Mouse (Mus musculus) adrenal gland, postnatal 25 days (tissue): Measurements from ENCODE around the gene Syt5. TPM values are rescaled to one million over a fixed set of nuclear protein-coding genes. Genes with fewer than 3 reads are reported as not detected.
"Not testable (repeated sequence)": the region's sequence is repeated elsewhere in the genome, so short reads cannot be mapped to it uniquely, and the experiment has no call there.

Experiments
- DNase-seq: peaks from one replicate; pipeline ENCODE4 v3.0.0; 2021; ENCODE audit warnings: mixed read lengths
- long read RNA-seq: library from polyadenylated mRNA; stranded (forward); transcript quantifications from one replicate; pipeline ENCODE4 v2.0.0, GENCODE M21; 2021
- total RNA-seq: library from RNA; stranded (reverse); gene quantifications from 2 replicates; pipeline ENCODE4 v1.2.3, GENCODE M21; 2021

Syt5 gene
- total RNA-seq, result 7.0 and 8.9 TPM in 2 replicates
- long read RNA-seq, partial matches to known transcripts, result 0 of 5 reads
- long read RNA-seq, other reads (novel, unspliced or antisense), result 4 of 5 reads

DNA sequence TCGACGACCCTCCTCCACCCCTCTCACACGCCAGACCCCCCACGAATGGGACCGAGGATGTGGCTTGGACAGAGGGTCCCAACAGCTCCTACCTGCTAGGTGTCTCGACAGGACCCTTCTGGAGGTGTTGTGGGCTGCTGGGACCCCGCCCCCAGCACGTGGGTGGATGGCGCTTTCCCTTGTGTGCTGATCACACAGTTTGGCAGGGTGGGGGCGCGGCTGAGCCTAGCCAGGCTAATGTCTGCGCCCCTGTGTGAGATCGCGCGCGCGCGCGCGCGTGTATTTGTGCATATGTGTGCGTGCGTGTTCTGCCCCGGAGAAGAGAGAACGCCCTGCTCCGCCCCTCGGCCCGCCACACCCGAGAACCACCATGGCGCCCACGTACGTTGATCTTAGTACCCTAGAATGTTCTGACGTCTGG is at the start of gene Syt5:
Gene Syt5, minus strand, starts transcription at position 321 of the 421 bp plus-strand sequence.
- DNase-seq, result no peak

DNA sequence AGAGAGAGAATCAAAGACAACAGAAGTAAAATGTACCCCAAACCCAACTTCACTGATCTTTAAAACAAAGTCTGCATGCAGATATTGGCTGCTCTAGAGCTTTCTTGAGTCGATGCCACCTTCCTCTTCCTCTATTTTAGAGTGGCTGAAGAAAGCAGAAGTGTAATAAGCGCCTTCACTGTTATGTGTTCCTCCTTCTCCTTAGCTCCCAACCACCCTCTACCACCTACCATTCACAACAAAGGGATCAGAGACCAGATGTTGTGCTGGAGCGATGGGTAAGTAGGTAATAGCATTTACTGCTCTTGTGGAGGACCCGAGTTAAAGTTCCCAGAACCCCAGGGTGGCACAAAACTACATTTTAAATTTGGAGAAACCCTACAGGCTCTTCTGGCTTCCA is 49.7 kb upstream of the Syt5 start:
- not testable (repeated sequence) for DNase-seq

DNA sequence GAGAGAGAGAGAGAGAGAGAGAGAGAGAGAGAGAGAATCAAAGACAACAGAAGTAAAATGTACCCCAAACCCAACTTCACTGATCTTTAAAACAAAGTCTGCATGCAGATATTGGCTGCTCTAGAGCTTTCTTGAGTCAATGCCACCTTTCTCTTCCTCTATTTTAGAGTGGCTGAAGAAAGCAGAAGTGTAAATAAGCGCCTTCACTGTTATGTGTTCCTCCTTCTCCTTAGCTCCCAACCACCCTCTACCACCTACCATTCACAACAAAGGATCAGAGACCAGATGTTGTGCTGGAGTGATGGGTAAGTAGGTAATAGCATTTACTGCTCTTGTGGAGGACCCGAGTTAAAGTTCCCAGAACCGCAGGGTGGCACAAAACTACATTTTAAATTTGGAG is 34.1 kb upstream of the Syt5 start:
- DNase-seq, result not testable (repeated sequence)

GRCm38 (mm10) chr7:4572361-4572760 is 25.0 kb upstream of the Syt5 start:
- DNase-seq, result not testable (repeated sequence)

DNA sequence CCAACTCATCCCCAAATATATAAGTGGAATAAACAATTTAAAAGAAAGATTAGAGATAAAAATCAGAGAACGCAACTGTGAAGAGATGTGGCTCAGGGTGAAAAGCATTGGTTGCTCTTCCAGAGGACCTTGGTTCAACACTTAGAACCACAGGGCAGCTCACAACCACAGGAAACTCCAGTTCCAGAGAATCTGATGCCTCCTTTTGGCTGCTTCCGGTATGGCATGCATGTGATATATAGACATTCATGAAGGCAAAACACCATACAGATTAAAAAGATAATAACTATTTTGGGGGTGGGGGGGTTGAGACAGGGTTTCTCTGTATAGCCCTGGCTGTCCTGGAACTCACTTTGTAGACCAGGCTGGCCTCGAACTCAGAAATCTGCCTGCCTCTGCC is 15.3 kb upstream of the Syt5 start:
- DNase-seq, result no peak

DNA sequence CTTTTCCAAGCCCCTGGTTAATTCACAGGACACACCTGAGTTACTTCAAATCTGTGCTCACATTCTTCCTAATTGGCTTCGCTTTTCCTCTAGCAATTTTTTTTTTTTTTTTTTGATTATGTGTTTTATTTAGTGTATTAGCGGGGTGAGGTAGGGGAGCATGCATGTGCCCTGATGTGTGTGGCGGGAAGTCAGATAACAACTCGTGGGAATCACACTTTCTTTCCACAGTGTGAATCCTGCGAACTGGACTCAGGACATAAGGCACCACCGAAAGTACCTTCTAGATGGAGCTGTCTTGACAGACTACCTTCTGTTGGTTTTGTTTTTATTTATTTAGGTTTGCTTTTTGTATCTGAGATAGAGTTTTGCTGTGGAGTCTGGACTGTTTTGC is 9.8 kb upstream of the Syt5 start:
- DNase-seq, result no peak

DNA sequence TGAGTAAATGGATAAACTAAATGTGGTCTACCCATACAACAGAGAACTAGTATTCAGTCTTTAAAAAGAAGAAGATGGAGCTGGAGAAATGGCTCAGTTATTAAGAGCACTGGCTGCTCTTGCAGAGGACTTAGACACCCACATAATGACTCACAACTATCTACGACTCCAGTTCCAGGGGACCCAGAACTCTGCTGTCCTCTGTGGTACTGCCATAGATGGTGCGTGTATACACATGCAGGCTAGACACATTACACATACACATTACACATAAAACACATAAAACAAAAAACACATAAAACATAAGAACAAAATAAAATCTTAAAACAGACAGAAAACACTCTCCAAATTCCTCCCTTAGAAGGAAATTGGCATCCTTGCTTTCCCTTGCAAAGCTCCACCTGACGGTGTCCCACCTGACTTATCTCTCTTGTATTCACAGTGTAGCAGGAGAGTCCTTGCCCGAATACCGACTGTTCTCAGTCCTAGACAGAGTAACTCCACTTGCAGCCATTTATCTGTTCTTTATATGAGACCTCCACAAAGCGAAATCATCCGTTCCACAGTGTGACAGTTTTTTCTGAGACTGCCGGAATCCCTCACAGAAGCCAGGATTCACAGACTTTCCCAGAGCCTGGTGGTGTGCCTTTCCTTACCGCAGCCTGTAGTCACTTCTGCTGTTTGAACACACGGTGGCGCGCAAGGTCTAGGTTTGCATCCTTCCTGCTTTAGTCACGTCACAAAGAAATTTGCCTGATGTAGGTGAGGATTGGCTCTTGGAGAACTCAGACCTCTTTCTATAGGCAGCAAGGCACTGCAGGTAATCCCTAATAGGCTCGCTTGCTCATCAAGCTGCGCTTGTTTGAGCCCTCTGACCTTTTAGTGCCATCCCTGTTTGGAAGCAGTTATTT is 9.2 kb upstream of the Syt5 start:
- DNase-seq, result peak; percentile 75

- peak; percentile 78 for DNase-seq
These were observed 680 bp downstream of the Syt5 start for GRCm38 (mm10) chr7:4546591-4547131.

DNA sequence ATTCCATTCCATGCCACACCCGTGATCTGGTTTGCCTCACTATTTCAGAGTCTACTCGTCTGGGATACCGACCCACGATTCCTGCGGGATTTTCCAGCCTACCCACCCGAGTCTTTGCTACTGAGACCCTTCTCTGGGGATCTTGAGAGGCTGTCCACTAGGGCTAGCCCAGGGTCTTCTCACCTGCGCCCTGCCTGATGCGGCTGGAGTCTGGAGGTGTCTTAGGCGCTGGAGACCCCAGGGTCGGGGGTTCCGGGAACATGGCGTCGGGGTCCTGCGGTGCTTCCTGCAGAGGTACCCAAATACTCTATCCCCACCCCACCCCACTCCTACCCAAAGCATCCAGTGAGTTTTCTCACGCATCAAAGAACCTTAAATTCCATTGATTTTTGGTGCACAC is 1.3 kb downstream of the Syt5 start:
- no peak for DNase-seq

GRCm38 (mm10) chr7:4542013-4542412 is 5.3 kb downstream of the Syt5 start:
- no peak for DNase-seq

GRCm38 (mm10) chr7:4541344-4541743 is 6.0 kb downstream of the Syt5 start:
- DNase-seq, result no peak

DNA sequence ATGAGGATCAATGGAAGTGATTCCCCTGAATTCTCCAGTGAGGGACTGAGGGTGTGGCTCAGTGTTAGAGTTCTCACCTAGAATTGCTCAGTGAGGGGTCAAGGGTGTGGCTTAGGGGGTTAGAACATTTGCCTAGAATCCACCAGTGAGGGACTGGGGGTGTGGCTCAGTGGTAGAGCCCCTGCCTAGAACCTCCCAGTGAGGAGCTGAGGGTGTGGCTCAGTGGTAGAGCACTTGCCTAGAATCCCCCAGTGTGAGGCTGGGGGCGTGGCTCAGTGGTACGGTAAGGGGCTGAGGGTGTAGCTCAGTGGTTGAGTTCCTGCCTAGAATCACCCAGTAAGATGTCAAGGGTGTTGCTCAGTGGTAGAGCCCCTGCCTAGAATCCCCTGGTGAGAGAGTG is 8.3 kb downstream of the Syt5 start:
- DNase-seq, result no peak

DNA sequence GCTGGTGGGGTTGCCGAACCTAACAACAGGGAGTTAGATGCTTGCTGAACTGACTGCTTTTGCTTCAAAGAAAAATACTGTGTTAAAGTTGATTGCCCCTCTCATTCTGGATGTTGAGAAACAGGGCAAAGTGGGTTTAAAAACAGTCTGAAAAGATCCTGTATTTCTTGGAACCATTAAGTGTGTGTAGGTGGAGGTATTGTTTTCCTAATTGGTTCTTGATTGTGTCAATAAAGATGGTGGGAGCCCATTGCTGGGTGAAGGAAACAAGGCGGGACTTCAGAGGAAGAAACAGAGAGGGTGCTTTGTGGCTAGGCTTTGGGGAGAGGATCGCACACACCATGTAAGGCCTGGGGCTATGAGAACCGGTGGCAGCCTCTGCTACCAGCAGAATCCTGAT is 10.2 kb downstream of the Syt5 start:
- DNase-seq, result no peak

DNA sequence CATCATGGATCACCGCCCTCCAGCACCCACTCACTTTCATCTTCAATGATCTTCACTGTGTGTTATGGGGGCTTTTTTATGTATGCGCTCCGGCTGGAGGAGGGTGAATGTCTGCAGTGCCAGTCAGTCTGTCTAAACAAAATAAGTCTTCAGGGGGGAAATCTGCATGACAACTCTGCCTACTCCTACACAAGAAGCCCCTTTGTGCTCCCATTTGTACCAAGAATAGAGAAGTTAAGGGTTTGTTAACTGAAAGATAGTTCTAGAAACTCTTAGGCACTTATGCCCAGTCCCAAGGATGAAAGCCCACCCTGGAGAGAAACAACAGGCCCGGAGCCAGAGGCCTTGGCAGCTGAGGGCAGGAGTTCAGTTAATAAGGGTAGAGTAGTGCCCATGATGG is 11.0 kb downstream of the Syt5 start:
- no peak for DNase-seq

- peak; percentile 68 for DNase-seq
These were observed 15.2 kb downstream of the Syt5 start, which contains the start of gene Dnaaf3 for GRCm38 (mm10) chr7:4532005-4532729. Dnaaf3 (minus strand) TSS chr7:4532453.

DNA sequence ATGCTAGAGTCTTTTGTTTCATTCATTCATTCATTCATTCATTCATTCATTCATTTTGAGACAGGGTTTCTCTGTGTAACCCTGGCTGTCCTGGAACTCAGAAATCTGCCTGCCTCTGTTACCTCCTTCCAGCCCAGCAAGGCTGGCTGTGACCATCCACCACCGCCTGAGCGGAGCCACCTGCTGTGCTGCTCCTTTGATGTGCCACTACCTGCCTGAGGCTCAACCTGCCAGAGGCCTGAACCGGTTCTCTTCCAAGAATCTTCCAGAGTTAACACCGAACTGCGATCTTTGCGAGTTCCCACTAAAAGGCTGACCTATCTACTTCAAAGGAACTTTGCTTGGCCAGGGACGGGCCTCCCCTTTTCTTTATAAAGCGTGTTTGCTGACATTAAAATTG is 17.2 kb downstream of the Syt5 start:
- DNase-seq, result not testable (repeated sequence)

GRCm38 (mm10) chr7:4527302-4527689 is 20.0 kb downstream of the Syt5 start:
- no peak for DNase-seq

- DNase-seq, result peak; percentile 60
These were observed 20.7 kb downstream of the Syt5 start for GRCm38 (mm10) chr7:4526341-4527301.

DNA sequence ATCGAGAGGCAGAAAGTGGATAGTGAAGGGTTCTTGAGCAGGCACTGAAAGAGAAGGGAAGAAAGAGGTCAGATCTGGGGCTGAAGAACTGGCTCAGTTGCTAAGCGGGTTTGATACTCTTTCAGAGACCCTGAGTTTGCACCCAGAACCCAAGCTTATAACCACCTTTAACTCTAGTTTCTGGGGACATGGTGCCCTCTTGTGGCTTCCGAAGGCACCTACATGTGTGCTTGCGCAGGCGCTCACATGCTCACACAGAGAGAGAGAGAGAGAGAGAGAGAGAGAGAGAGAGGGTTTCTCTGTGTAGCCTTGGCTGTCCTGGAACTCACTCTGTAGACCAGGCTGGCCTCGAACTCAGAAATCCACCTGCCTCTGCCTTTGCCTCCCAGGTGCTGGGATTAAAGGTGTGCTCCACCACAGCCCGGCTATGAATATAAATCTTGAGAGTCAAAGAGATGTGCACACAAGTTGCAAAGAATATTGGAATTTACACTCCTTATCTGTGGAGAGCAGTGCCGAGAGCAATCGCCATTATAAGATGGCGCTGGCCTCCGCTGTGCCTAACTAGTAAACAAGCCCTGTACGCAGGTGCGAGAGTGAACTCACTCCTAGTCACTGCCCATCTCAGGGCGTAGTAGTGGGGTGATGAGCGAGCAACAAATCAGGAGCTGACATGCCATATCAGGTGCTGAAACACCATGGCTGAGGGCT is 23.0 kb downstream of the Syt5 start, which contains the start of gene Tnni3:
Gene Tnni3, minus strand, starts transcription at position 18 of the 711 bp plus-strand sequence.
- DNase-seq, result peak; percentile 23

DNA sequence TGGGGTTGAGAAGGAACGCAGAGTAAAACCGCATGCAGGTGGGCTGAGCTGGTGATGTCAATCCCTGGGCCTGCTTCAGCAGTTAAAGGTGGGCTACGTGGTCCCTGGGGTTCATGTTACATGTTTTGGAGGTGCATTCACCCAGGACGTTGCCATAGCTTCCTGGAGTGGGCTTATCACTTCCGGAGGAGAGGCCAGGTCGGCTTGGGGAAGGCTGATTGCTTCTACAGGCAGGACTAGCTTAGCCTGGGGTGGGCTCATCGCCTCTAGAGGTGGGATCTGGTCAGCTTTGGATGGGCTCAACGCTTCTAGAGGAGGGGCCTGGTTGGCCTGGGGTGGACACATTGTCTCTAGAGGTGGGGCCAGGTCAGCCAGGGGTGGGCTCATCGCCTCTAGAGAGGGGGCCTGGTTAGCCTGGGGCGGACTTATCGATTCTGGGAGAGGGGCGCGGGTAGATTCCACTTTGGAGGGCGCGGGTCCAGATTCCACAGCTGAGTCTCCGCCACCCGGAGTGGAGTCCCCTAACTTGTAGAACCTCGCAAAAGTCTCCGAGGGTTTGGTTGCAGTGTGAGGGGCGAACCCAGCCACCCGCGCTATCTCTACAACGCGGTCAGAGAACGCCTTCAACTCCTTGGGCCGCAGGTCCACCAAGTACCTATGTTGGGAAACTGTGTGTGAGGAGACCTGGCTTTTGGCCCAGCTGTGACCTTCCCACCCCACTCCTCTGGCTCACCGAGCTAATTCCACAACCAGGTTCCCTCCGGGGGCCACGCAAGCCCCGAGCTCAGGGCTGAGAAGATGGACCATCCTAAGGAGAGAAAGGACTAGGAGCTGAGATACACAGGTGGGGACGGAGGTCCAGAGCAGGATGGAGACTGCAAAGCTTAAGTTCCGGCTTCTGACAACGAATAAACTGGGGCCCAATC is 23.9 kb downstream of the Syt5 start:
- no peak for DNase-seq
